In the genomic region with DNA sequence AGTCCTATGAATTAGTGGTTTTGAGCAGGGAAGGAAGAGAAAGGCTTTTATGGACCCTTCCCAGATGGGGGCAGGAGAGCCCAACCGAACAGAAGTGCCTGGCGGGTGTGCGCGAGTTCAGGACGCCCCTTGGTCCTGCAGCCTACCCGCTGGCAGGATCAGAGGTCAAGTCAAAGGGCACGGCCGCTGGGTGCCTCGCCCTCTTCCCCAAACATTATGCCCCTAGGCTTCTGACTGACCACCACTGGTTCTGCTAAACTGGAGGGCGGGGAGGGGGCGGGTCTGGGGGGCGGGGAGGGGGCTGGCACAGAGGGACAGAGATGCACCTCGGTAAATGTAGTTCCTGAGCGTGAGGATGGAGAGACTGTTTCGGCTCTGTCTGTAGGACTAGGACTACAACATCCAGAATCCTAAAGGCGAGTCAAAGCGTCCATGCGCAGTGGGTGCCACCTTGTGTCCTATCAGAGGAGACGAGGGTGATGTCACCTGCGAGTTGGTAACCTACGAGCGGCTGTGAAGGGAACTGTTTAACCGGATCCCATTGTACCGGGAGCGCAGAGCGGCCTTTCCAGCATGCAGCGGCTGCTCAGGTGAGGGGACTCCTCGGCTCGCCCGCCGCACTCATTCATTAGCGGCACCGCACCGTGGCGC, we compare ENCODE assay signal across 8 mouse cellular contexts. TPM values are rescaled to one million over a fixed set of nuclear protein-coding genes. Genes with fewer than 3 reads are reported as not detected.
A peak's percentile ranks its signal among the peaks of the same experiment; 100 is the strongest.
DNase-seq lines count a peak whose midpoint lies in the region; ATAC-seq and TF ChIP-seq lines count a peak whose summit lies in the region.

Daam1 (plus strand) TSS at position 472 of the 651 bp plus-strand sequence.

- H3K36me3 ChIP-seq in embryonic facial prominence, embryonic 13.5 days: no peaks in the 10 kb centered on the region
- H3K36me3 ChIP-seq in kidney, adult 2 months (ENCODE audit: control insufficient read depth, insufficient read depth, low read length): no peaks in the 10 kb centered on the region
- H3K36me3 ChIP-seq in limb, embryonic 12.5 days: no peaks in the 10 kb centered on the region
- H3K36me3 ChIP-seq in midbrain, embryonic 15.5 days (replicated peaks): no peaks in the 10 kb centered on the region
- no peaks in the 10 kb centered on the region for H3K36me3 ChIP-seq in spleen, adult 2 months (ENCODE audit: control insufficient read depth, insufficient read depth, low read length)

- peak; percentile 83 for DNase-seq in 3134 (ENCODE audit: extremely low read depth, insufficient read length, low spot score)
- peak; percentile 91 to 94 for DNase-seq in adrenal gland, postnatal 36 days
- DNase-seq in heart, adult 18-20 months: peak; percentile 94 to 98
- peak; percentile 99 for DNase-seq in kidney, adult 2 months
- DNase-seq in spleen, adult 2 months (ENCODE audit: low read depth in 1 of 2, low spot score in 2 of 2): peak; percentile 79 to 90

- H3K4me2 ChIP-seq in embryonic facial prominence, embryonic 13.5 days: peak within 1 kb of the TSS; percentile 95
- H3K4me2 ChIP-seq in limb, embryonic 12.5 days: peak within 1 kb of the TSS; percentile 90
- H3K4me2 ChIP-seq in midbrain, embryonic 15.5 days: peak within 1 kb of the TSS; percentile 69

- H3K4me3 ChIP-seq in embryonic facial prominence, embryonic 13.5 days: peak within 1 kb of the TSS; percentile 87
- peak within 1 kb of the TSS; percentile 93 for H3K4me3 ChIP-seq in kidney, adult 2 months (ENCODE audit: insufficient read depth, low read depth, low read length)
- H3K4me3 ChIP-seq in limb, embryonic 12.5 days (replicated peaks): peak within 1 kb of the TSS; percentile 73
- peak within 1 kb of the TSS; percentile 85 for H3K4me3 ChIP-seq in midbrain, embryonic 15.5 days
- peak within 1 kb of the TSS; percentile 79 for H3K4me3 ChIP-seq in spleen, adult 2 months (ENCODE audit: extremely low read depth, insufficient read depth, insufficient read length)

- H3K9ac ChIP-seq in embryonic facial prominence, embryonic 13.5 days: peak within 1 kb of the TSS; percentile 88
- H3K9ac ChIP-seq in limb, embryonic 12.5 days (replicated peaks): peak within 1 kb of the TSS; percentile 77
- H3K9ac ChIP-seq in midbrain, embryonic 15.5 days: peak within 1 kb of the TSS; percentile 96

- peak; percentile 99 for ATAC-seq in embryonic facial prominence, embryonic 13.5 days (ENCODE audit: insufficient number of reproducible peaks, insufficient read depth, low FRiP score, low TSS enrichment, low read depth)
- ATAC-seq in limb, embryonic 12.5 days (ENCODE audit: insufficient number of reproducible peaks, insufficient read depth, low FRiP score, low TSS enrichment, low read depth): peak; percentile 100
- peak; percentile 100 for ATAC-seq in midbrain, embryonic 15.5 days (replicated peaks)

- no peaks in the 10 kb centered on the region for H3K27me3 ChIP-seq in embryonic facial prominence, embryonic 13.5 days
- H3K27me3 ChIP-seq in kidney, adult 2 months (replicated peaks; ENCODE audit: control insufficient read depth, insufficient read depth, low read length): no peaks in the 10 kb centered on the region
- H3K27me3 ChIP-seq in limb, embryonic 12.5 days: no peaks in the 10 kb centered on the region
- H3K27me3 ChIP-seq in midbrain, embryonic 15.5 days (replicated peaks): 0 out of 2 replicates have a peak, but pooled peaks cover 2% of the 10 kb centered on the region
- peaks cover 5% of the 10 kb centered on the region; the same call in 1 of the 2 replicates for H3K27me3 ChIP-seq in spleen, adult 2 months (ENCODE audit: control insufficient read depth, insufficient read depth, low read length)

- H3K4me1 ChIP-seq in embryonic facial prominence, embryonic 13.5 days: peaks cover 30% of the 10 kb centered on the region
- H3K4me1 ChIP-seq in kidney, adult 2 months (ENCODE audit: control insufficient read depth, insufficient read depth, low read length): peaks cover 16% of the 10 kb centered on the region; the same call in 1 of the 2 replicates
- peaks cover 20% of the 10 kb centered on the region for H3K4me1 ChIP-seq in limb, embryonic 12.5 days (replicated peaks)
- peaks cover 38% of the 10 kb centered on the region for H3K4me1 ChIP-seq in midbrain, embryonic 15.5 days
- H3K4me1 ChIP-seq in spleen, adult 2 months (ENCODE audit: control insufficient read depth, insufficient read depth, insufficient read length): peaks cover 4% of the 10 kb centered on the region; the same call in 1 of the 2 replicates

- 1% methylated on average over 35 of the region's 35 CpGs for WGBS in embryonic facial prominence, embryonic 13.5 days
- under 1% methylated on average over 35 of the region's 35 CpGs for WGBS in kidney, adult 2 months
- WGBS in limb, embryonic 12.5 days: under 1% methylated on average over 35 of the region's 35 CpGs
- under 1% methylated on average over 35 of the region's 35 CpGs for WGBS in midbrain, embryonic 15.5 days
- under 1% methylated on average over 35 of the region's 35 CpGs for WGBS in spleen, adult 2 months

- TF ChIP-seq CTCF in kidney, adult 2 months (conservative IDR thresholded peaks at IDR 0.05; ENCODE audit: insufficient read depth, insufficient read length, low read depth, low read length): peak; percentile 57
- TF ChIP-seq CTCF in spleen, adult 2 months (IDR thresholded peaks at IDR 0.05; ENCODE audit: extremely low read depth, insufficient read depth, insufficient read length, insufficient replicate concordance): no peak

- peak within 1 kb of the TSS; percentile 93 for H3K27ac ChIP-seq in embryonic facial prominence, embryonic 13.5 days
- H3K27ac ChIP-seq in kidney, adult 2 months (ENCODE audit: insufficient read depth, low read depth, low read length): peak within 1 kb of the TSS; percentile 81
- peak within 1 kb of the TSS; percentile 91 for H3K27ac ChIP-seq in limb, embryonic 12.5 days
- H3K27ac ChIP-seq in midbrain, embryonic 15.5 days: peak within 1 kb of the TSS; percentile 94
- H3K27ac ChIP-seq in spleen, adult 2 months (ENCODE audit: insufficient read depth, low read length): peak within 1 kb of the TSS; percentile 45

- H3K9me3 ChIP-seq in embryonic facial prominence, embryonic 13.5 days: no peaks in the 10 kb centered on the region
- no peaks in the 10 kb centered on the region for H3K9me3 ChIP-seq in limb, embryonic 12.5 days
- no peaks in the 10 kb centered on the region for H3K9me3 ChIP-seq in midbrain, embryonic 15.5 days

- TF ChIP-seq POLR2A in kidney, adult 2 months (IDR thresholded peaks at IDR 0.05; ENCODE audit: low read depth, low read length): peak; percentile 96
- TF ChIP-seq POLR2A in spleen, adult 2 months (IDR thresholded peaks at IDR 0.05; ENCODE audit: low read depth, low read length): peak; percentile 27

RNA-seq across cellular contexts. Expression of gene Daam1, which starts in this region (rescaled TPM):
- total RNA-seq in adrenal gland, postnatal 36 days (2021): 10 to 100 TPM; 20.0 to 21.6 TPM
- 10.4 and 12.0 TPM in 2 replicates for polyA plus RNA-seq in embryonic facial prominence, embryonic 13.5 days (2015; fragmentation: Nextera tagmentation; extraction: Ambion mirVana)
- total RNA-seq in heart, adult 18-20 months (2021): 10 to 100 TPM; 61.3 to 70.5 TPM
- 4.7 and 5.2 TPM in 2 replicates for polyA plus RNA-seq in kidney, adult 2 months (2012; rRNA removed)
- polyA plus RNA-seq in limb, embryonic 12.5 days (2016; fragmentation: Nextera tagmentation; extraction: Ambion mirVana): 7.3 and 8.2 TPM in 2 replicates
- 28.1 and 31.4 TPM in 2 replicates for polyA plus RNA-seq in midbrain, embryonic 15.5 days (2015; fragmentation: Nextera tagmentation; extraction: Ambion mirVana)
- polyA plus RNA-seq in spleen, adult 2 months (2012; rRNA removed): 2.2 TPM in 2 replicates

Comparison
In these comparisons a context has a peak if more than half of its experiments do, and no peak if none do; other contexts are left out.
1. Peak in every context shown above with its lines: DNase-seq, ATAC-seq, H3K4me3 ChIP-seq and H3K27ac ChIP-seq.